Mouse (Mus musculus) myocyte (in vitro differentiated cells): ENCODE data around the gene Slc37a1. TPM values are rescaled to one million over a fixed set of nuclear protein-coding genes. Genes with fewer than 3 reads are reported as not detected.

ENCODE experiments used
- H3K27me3 ChIP-seq: one replicate; pipeline ENCODE4 v1.6.1; 2011; ENCODE audit not compliant: control insufficient read depth, insufficient read depth, insufficient read length
- H3K36me3 ChIP-seq: one replicate; pipeline ENCODE4 v1.6.1; 2011; ENCODE audit not compliant: control insufficient read depth, insufficient read depth
- H3K4me2 ChIP-seq: one replicate; pipeline ENCODE4 v1.6.1; 2011; ENCODE audit warnings: low read depth, control low read depth
- H3K4me3 ChIP-seq: one replicate; pipeline ENCODE4 v1.5.1; 2011; ENCODE audit warnings: mild to moderate bottlenecking, control low read depth, moderate library complexity
- H3K79me2 ChIP-seq: one replicate; pipeline ENCODE4 v1.6.1; 2011; ENCODE audit not compliant: control insufficient read depth, insufficient read depth
- H3ac ChIP-seq: one replicate; pipeline ENCODE4 v1.6.1; 2011; ENCODE audit not compliant: control insufficient read depth, insufficient read length
- CEBPB ChIP-seq: IDR thresholded peaks from 2 replicates; pipeline ENCODE4 v1.6.1; 2011; ENCODE audit warnings: mild to moderate bottlenecking, moderate library complexity; ENCODE audit not compliant: poor library complexity, insufficient read depth, severe bottlenecking
- E2F4 ChIP-seq: IDR thresholded peaks from one replicate; pipeline ENCODE4 v1.6.1; 2011; ENCODE audit warnings: mild to moderate bottlenecking, control low read depth, moderate library complexity; ENCODE audit not compliant: insufficient read depth
- MAX ChIP-seq: IDR thresholded peaks from one replicate; pipeline ENCODE4 v1.6.1; 2011; ENCODE audit warnings: low read depth, mild to moderate bottlenecking, control low read depth
- MYOD1 ChIP-seq, 3 experiments: IDR thresholded peaks; one replicate each; pipeline ENCODE4 v1.6.1; 2011; ENCODE audit warnings: control low read depth in 2 of 3, low read depth in 2 of 3, mild to moderate bottlenecking in 2 of 3, moderate library complexity in 1 of 3; ENCODE audit not compliant: insufficient read length in 2 of 3, control insufficient read depth in 1 of 3
- MYOG ChIP-seq, 3 experiments: IDR thresholded peaks; one replicate each; pipeline ENCODE4 v1.6.1; 2011; ENCODE audit warnings: control low read depth in 2 of 3, low read depth in 2 of 3, mild to moderate bottlenecking in 2 of 3; ENCODE audit not compliant: insufficient read length in 2 of 3, control insufficient read depth in 1 of 3, insufficient read depth in 1 of 3
- POLR2A ChIP-seq: IDR thresholded peaks from one replicate; pipeline ENCODE4 v1.6.1; 2011; ENCODE audit warnings: low read depth, mild to moderate bottlenecking, control low read depth, moderate library complexity; ENCODE audit not compliant: insufficient read length
- POLR2AphosphoS2 ChIP-seq: IDR thresholded peaks from one replicate; pipeline ENCODE4 v1.6.1; 2011; ENCODE audit warnings: low read depth, control low read depth; ENCODE audit not compliant: insufficient read length
- REST ChIP-seq: IDR thresholded peaks from one replicate; pipeline ENCODE4 v1.6.1; 2011; ENCODE audit warnings: mild to moderate bottlenecking, control low read depth, moderate library complexity; ENCODE audit not compliant: insufficient read depth, insufficient read length
- SRF ChIP-seq: IDR thresholded peaks from one replicate; pipeline ENCODE4 v1.6.1; 2011; ENCODE audit warnings: low read depth; ENCODE audit not compliant: control insufficient read depth, insufficient read length
- TCF12 ChIP-seq: IDR thresholded peaks from one replicate; pipeline ENCODE4 v1.6.1; 2011; ENCODE audit warnings: mild to moderate bottlenecking, control low read depth; ENCODE audit not compliant: poor library complexity, insufficient read depth, severe bottlenecking
- TCF3 ChIP-seq: IDR thresholded peaks from one replicate; pipeline ENCODE4 v1.6.1; 2011; ENCODE audit warnings: low read depth, control low read depth; ENCODE audit not compliant: insufficient read length
- USF1 ChIP-seq: IDR thresholded peaks from one replicate; pipeline ENCODE4 v1.6.1; 2011; ENCODE audit warnings: low read depth, mild to moderate bottlenecking, control low read depth, moderate library complexity
- polyA plus RNA-seq: library from polyadenylated mRNA; unstranded; fragments of >200 nt; fragmentation: generic; extraction: Trizol; gene quantifications from one replicate; pipeline ENCODE4 v1.2.1, GENCODE M21; 2012; ENCODE audit warnings: missing spikeins

Gene Slc37a1
- polyA plus RNA-seq, 1 experiment: 0.12 TPM

GRCm38 (mm10) chr17:31360582-31360981, 74.0 kb downstream of the Slc37a1 start:
- H3ac ChIP-seq: no peak overlapping the region
- H3K27me3 ChIP-seq: peaks cover 31% of the 10 kb centered on the region
- no peak overlapping the region for H3K4me2 ChIP-seq
- no peak for TF ChIP-seq MAX
- TF ChIP-seq TCF12: no peak
- no peak for TF ChIP-seq MYOG (IDR thresholded peaks at IDR 0.05; ENCODE audit: control insufficient read depth in 1 of 3, insufficient read depth in 1 of 3, insufficient read length in 2 of 3, low read depth in 2 of 3)
- TF ChIP-seq POLR2AphosphoS2: no peak
- TF ChIP-seq USF1: no peak
- no peak for TF ChIP-seq TCF3
- no peak for TF ChIP-seq CEBPB
- no peaks in the 10 kb centered on the region for H3K36me3 ChIP-seq
- H3K79me2 ChIP-seq: no peaks in the 10 kb centered on the region
- no peak overlapping the region for H3K4me3 ChIP-seq

GRCm38 (mm10) chr17:31365586-31366166, 79.1 kb downstream of the Slc37a1 start:
- Histone ChIP-seq H3K79me2 (no peaks in the 10 kb centered on the region), H3K4me3 (no peak overlapping the region), H3K4me2 (no peak overlapping the region), H3K36me3 (no peaks in the 10 kb centered on the region), H3K27me3 (peaks cover 12% of the 10 kb centered on the region), H3ac (no peak overlapping the region)
- TF ChIP-seq SRF (no peak), MAX (no peak)

GRCm38 (mm10) chr17:31370221-31370620, 83.6 kb downstream of the Slc37a1 start:
- Histone ChIP-seq H3ac (no peak overlapping the region), H3K36me3 (no peaks in the 10 kb centered on the region), H3K79me2 (no peaks in the 10 kb centered on the region), H3K4me3 (no peak overlapping the region), H3K27me3 (peaks cover 4% of the 10 kb centered on the region), H3K4me2 (no peak overlapping the region)
- TF ChIP-seq USF1 (no peak), MYOG (IDR thresholded peaks at IDR 0.05; ENCODE audit: control insufficient read depth in 1 of 3, insufficient read depth in 1 of 3, insufficient read length in 2 of 3, low read depth in 2 of 3) (no peak), POLR2A (no peak), TCF3 (no peak), REST (no peak), TCF12 (no peak), E2F4 (no peak), POLR2AphosphoS2 (no peak), MYOD1 (IDR thresholded peaks at IDR 0.05; ENCODE audit: control insufficient read depth in 1 of 3, insufficient read length in 2 of 3, low read depth in 2 of 3) (no peak), MAX (no peak), CEBPB (no peak), SRF (no peak)

- no peaks in the 10 kb centered on the region for H3K79me2 ChIP-seq
- TF ChIP-seq USF1 (no peak), TCF3 (no peak), CEBPB (no peak), POLR2AphosphoS2 (no peak), REST (no peak), MAX (no peak)
- H3K4me2 ChIP-seq: no peak overlapping the region
- no peak overlapping the region for H3ac ChIP-seq
- no peaks in the 10 kb centered on the region for H3K36me3 ChIP-seq
- peaks cover under 1% of the 10 kb centered on the region for H3K27me3 ChIP-seq
- no peak overlapping the region for H3K4me3 ChIP-seq
Measured at GRCm38 (mm10) chr17:31370931-31371330, 84.3 kb downstream of the Slc37a1 start.

GRCm38 (mm10) chr17:31377961-31378360, 91.4 kb downstream of the Slc37a1 start:
- H3K4me2 ChIP-seq: no peak overlapping the region
- no peaks in the 10 kb centered on the region for H3K79me2 ChIP-seq
- TF ChIP-seq SRF (no peak), MYOD1 (IDR thresholded peaks at IDR 0.05; ENCODE audit: control insufficient read depth in 1 of 3, insufficient read length in 2 of 3, low read depth in 2 of 3) (no peak), TCF3 (no peak), POLR2A (no peak), POLR2AphosphoS2 (no peak), E2F4 (no peak), CEBPB (no peak), USF1 (no peak), MYOG (IDR thresholded peaks at IDR 0.05; ENCODE audit: control insufficient read depth in 1 of 3, insufficient read depth in 1 of 3, insufficient read length in 2 of 3, low read depth in 2 of 3) (no peak), TCF12 (no peak), MAX (no peak), REST (no peak)
- H3K4me3 ChIP-seq: no peak overlapping the region
- no peaks in the 10 kb centered on the region for H3K36me3 ChIP-seq
- H3K27me3 ChIP-seq: peaks cover 6% of the 10 kb centered on the region
- H3ac ChIP-seq: no peak overlapping the region
